Mouse (Mus musculus): ENCODE measurements at regions not wholly inside any gene's neighbourhood (a gene's known extent, or its start where the extent isn't known, plus 50 kb on each side); places are given as distances from the start of the nearest gene placed in this dataset.

DNA sequence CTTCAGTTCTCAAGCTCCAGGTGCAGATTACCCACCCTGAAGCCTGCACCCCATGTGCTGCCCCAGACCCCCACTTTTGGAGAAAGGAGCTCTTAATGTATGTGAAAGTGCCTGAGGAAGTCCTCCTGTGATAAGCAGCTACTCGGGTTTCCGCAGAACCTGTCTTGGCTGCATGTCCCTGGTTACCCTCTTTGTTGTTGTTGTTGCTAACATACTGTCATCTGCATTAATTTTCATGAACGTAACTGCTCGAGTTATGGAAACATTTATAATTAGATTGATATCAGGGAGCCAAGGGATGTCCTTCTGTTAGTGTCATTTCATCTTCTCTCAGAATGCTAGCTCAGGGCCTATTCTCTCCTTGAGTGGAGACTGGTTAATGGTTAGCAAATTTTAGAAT lies 808.3 kb upstream of the Car8 start:
- Histone ChIP-seq H3K36me3 (no peaks in the 10 kb centered on the region), H3K9me3 (replicated peaks) (no peaks in the 10 kb centered on the region), H3K4me1 (no peaks in the 10 kb centered on the region), H3K27ac (no peak overlapping the region), H3K9ac (no peak overlapping the region), H3K4me2 (no peak overlapping the region), H3K4me3 (replicated peaks) (no peak overlapping the region), H3K27me3 (no peaks in the 10 kb centered on the region)
- no peak for ATAC-seq (replicated peaks; ENCODE audit: low FRiP score)
- 63% methylated on average over 4 of the region's 4 CpGs for WGBS

DNA sequence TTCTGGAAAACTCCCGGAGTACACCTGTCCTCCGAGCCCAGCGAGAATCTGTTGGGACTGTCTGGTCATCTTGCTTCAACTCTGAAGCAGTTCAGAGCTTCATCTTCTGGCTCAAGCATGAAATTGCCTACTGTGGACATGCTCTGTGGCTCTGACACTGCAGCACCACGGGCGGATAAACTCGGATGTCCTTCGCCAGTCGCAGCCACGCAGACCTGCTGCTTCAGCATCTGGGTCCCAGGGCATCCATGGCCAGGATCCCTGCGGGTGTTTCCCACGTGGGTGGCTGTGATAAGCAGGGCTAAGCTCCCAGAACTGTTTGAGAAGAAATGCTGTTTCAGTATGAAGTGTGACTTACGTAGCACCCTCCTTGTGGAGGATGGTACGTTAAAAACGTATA lies 807.6 kb upstream of the Car8 start:
- no peak overlapping the region for H3K4me3 ChIP-seq (replicated peaks)
- H3K4me1 ChIP-seq: no peaks in the 10 kb centered on the region
- H3K9me3 ChIP-seq (replicated peaks): no peaks in the 10 kb centered on the region
- H3K36me3 ChIP-seq: no peaks in the 10 kb centered on the region
- 81% methylated on average over 14 of the region's 14 CpGs for WGBS
- no peak overlapping the region for H3K4me2 ChIP-seq
- no peak overlapping the region for H3K9ac ChIP-seq
- no peaks in the 10 kb centered on the region for H3K27me3 ChIP-seq
- H3K27ac ChIP-seq: no peak overlapping the region
- no peak for ATAC-seq (replicated peaks; ENCODE audit: low FRiP score)

DNA sequence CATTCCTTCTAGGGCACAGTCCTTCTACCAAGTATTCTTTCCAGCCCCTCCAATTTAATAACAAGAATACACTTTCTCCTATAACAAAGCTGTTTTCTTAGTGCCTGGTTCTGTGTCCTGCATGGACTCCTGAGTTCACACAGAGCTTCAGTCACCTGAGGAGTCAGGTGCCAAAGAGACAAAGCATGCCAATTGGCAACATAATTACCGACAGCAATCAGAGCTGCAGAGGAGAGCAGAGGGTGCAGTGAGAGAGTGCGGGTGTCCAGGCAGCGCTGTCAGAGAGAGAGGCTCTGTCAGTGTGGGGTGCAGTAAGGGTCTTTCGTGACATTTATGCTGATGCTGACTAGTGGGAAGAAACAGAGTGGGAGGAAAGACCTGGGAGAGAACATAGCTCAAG lies 807.2 kb upstream of the Car8 start:
- no peak for ATAC-seq (replicated peaks; ENCODE audit: low FRiP score)
- no peaks in the 10 kb centered on the region for H3K27me3 ChIP-seq
- H3K4me2 ChIP-seq: no peak overlapping the region
- H3K36me3 ChIP-seq: no peaks in the 10 kb centered on the region
- 69% methylated on average over 4 of the region's 4 CpGs for WGBS
- H3K27ac ChIP-seq: no peak overlapping the region
- no peak overlapping the region for H3K9ac ChIP-seq
- H3K9me3 ChIP-seq (replicated peaks): no peaks in the 10 kb centered on the region
- H3K4me1 ChIP-seq: no peaks in the 10 kb centered on the region
- H3K4me3 ChIP-seq (replicated peaks): no peak overlapping the region

DNA sequence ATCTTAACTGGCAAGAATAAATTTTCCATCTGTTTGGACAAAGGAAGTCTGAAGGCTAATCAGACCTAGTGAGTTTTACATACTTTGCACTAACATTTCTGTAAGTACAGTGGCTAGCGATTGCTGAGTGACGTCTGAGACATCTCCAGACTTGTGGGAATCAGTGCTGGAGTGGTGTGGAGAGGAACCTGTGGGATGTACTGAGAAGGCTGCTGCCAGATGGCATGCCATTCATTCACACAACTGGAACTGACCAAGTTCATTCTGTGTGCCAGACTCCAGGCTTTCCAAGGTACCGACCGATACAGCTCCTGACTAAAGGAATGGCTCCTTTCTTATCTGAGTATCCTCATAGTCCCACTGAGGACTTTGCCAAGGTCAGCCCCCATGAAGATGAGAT lies 797.2 kb upstream of the Car8 start:
- no peaks in the 10 kb centered on the region for H3K9me3 ChIP-seq (replicated peaks)
- no peak for ATAC-seq (replicated peaks; ENCODE audit: low FRiP score)
- no peak overlapping the region for H3K9ac ChIP-seq
- no peak overlapping the region for H3K4me3 ChIP-seq (replicated peaks)
- H3K36me3 ChIP-seq: no peaks in the 10 kb centered on the region
- no peak overlapping the region for H3K27ac ChIP-seq
- H3K4me1 ChIP-seq: peaks cover 11% of the 10 kb centered on the region; the same call in 1 of the 2 replicates
- no peaks in the 10 kb centered on the region for H3K27me3 ChIP-seq
- H3K4me2 ChIP-seq: no peak overlapping the region
- whole genome bisulfite sequencing: 78% methylated on average over 4 of the region's 4 CpGs

DNA sequence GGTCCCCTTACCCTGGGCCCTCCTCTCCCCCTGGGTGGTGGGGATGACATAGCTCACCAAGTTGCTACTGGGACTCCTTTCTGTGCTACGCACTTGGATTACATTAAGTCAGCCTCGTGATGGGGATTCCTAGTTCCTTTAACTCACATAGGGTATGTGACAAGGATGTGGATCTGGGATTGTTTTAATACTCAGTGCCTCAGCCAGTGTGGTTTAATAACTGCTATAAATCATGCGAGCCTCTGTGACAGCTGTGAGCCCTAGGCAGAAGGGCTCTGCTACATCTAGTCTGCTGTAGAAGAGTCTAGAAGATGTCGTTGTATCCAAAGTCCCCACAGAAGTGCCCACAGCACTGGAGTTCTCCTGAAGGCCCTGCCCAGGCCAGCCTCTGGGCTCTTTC lies 796.5 kb upstream of the Car8 start:
- Histone ChIP-seq H3K9ac (no peak overlapping the region), H3K4me1 (peaks cover 11% of the 10 kb centered on the region; the same call in 1 of the 2 replicates), H3K4me3 (replicated peaks) (no peak overlapping the region), H3K4me2 (no peak overlapping the region), H3K9me3 (replicated peaks) (no peaks in the 10 kb centered on the region), H3K36me3 (no peaks in the 10 kb centered on the region), H3K27me3 (no peaks in the 10 kb centered on the region), H3K27ac (no peak overlapping the region)
- ATAC-seq (replicated peaks; ENCODE audit: low FRiP score): peak; percentile 57; the same call in 1 of the 2 replicates
- WGBS: 46% methylated on average over 4 of the region's 4 CpGs

DNA sequence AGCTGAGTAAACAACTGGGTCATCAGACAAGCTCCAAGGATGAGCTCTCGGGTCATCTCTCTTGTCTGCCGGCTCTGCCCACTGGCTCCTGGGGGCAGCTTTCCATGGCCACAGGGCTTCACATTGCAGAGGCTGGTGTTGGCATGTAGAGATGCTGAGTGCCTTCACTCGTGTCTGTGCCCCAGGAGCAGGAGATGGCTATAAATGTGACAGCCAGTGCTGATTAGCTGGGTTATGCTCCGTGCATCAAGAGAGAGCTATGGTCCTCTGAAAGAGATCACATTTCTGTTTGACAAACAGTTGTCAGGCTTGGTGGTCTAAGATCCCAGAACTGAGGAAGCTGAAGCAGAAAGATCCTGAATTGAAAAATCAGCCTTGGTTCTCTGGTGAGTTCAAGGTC lies 795.4 kb upstream of the Car8 start:
- Histone ChIP-seq H3K27me3 (no peaks in the 10 kb centered on the region), H3K4me2 (no peak overlapping the region), H3K9ac (no peak overlapping the region), H3K9me3 (replicated peaks) (no peaks in the 10 kb centered on the region), H3K27ac (no peak overlapping the region), H3K4me3 (replicated peaks) (no peak overlapping the region), H3K36me3 (no peaks in the 10 kb centered on the region), H3K4me1 (peaks cover 11% of the 10 kb centered on the region; the same call in 1 of the 2 replicates)
- WGBS: 16% methylated on average over 4 of the region's 4 CpGs
- ATAC-seq (replicated peaks; ENCODE audit: low FRiP score): peak; percentile 66; the same call in 1 of the 2 replicates

DNA sequence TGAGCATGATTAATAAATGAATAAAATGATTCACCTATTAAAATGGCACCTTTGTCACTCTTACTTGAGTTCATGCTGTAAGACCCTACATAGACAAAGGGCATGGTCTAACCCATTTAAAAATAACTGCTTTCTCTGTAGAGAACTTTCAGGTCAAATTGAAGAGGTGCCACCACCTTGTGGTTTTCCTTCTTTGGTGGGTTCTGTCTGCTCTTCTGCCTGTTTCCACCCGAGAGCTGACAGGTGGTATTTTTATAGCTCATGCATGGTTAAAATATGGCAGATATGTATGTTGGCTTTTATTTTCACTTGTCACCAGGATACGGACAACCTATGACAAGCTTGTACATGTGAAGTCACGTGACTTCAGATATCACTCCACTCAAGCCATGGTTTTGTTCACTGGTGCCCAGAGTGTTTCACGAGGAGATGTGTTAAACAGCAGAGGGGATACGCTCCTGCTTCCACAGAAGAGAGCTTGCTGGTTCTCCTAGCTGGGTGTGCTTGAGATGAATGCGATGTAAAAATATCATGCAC lies 794.3 kb upstream of the Car8 start:
- 86% methylated on average over 6 of the region's 6 CpGs for WGBS
- H3K4me1 ChIP-seq: peaks cover 21% of the 10 kb centered on the region
- no peak overlapping the region for H3K4me3 ChIP-seq (replicated peaks)
- no peak overlapping the region for H3K4me2 ChIP-seq
- no peak overlapping the region for H3K27ac ChIP-seq
- no peaks in the 10 kb centered on the region for H3K36me3 ChIP-seq
- no peak overlapping the region for H3K9ac ChIP-seq
- no peak for ATAC-seq (replicated peaks; ENCODE audit: low FRiP score)
- no peaks in the 10 kb centered on the region for H3K9me3 ChIP-seq (replicated peaks)
- no peaks in the 10 kb centered on the region for H3K27me3 ChIP-seq

DNA sequence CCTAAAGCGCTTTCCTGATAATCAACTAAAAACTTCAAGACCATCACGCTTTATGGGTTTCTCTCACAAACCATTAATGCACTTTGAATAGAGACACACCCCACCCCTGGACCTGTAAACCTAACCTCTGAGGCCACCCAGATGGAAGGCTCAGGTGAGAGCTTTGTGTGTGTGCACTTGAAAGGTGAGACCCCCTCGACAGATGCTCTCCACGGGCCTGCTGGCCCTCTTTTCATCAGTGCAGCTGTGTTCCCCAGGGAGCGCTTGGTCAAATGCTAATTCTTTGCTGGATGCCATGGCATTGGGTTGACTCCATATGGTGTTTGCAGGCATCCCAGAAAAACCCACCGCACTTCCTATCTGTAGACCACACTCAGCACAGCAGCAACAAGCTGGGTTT lies 792.8 kb upstream of the Car8 start:
- Histone ChIP-seq H3K9me3 (replicated peaks) (no peaks in the 10 kb centered on the region), H3K9ac (no peak overlapping the region), H3K4me3 (replicated peaks) (no peak overlapping the region), H3K4me1 (peaks cover 33% of the 10 kb centered on the region), H3K36me3 (no peaks in the 10 kb centered on the region), H3K27me3 (no peaks in the 10 kb centered on the region), H3K4me2 (no peak overlapping the region), H3K27ac (no peak overlapping the region)
- ATAC-seq (replicated peaks; ENCODE audit: low FRiP score): no peak
- WGBS: 60% methylated on average over 6 of the region's 6 CpGs

DNA sequence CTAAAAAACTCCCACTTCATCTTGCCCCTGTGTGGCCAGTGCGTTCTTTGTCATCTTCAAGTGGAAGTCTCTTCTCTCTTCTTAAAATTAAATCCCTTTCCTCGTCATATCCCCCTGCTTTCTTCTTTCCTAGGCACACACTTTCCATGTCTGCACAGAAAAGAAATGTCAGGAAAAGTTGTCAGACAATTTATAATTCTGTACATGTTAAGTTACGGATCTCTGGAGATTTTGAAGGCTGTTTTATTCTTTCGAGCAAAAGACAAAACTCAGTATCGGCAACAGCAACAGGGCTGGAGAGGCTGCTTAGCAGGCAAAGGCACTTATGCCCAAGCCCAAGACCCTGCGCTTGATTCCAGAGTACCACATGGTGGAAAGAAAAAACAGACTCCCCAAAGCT lies 790.1 kb upstream of the Car8 start:
- 17% methylated on average over 6 of the region's 6 CpGs for WGBS
- no peak overlapping the region for H3K27ac ChIP-seq

DNA sequence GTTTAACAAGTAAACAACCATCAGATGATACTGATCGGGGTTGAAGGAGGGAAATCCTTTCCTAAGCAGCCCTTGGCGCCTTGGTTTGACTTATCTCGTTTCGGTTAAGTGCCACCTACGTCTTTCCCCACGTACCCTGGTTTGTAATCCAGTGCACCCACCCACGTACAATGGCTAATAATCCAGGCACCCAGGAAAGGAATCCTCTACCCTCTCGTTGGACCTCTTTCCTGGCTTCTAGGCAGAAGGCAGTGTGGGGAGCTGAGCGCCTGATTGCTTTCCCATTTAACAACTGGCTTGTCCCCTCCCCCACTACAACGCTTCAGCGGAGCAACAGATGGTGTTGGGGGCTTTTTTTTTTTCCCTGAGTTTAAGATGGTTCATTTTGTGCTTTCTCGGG lies 789.6 kb upstream of the Car8 start:
- peak overlapping the region; percentile 14; the same call in 1 of the 2 replicates for H3K9ac ChIP-seq
- H3K9me3 ChIP-seq (replicated peaks): no peaks in the 10 kb centered on the region
- 0 out of 2 replicates have a peak, but pooled peaks have one; percentile 29 for ATAC-seq (replicated peaks; ENCODE audit: low FRiP score)
- H3K27ac ChIP-seq: no peak overlapping the region
- H3K36me3 ChIP-seq: no peaks in the 10 kb centered on the region
- H3K4me3 ChIP-seq (replicated peaks): peak overlapping the region; percentile 46
- WGBS: 0% methylated on average over 12 of the region's 12 CpGs
- H3K4me1 ChIP-seq: peaks cover 29% of the 10 kb centered on the region
- H3K4me2 ChIP-seq: peak overlapping the region; percentile 87
- H3K27me3 ChIP-seq: no peaks in the 10 kb centered on the region

More for the DNA sequence above, 790.1 kb upstream of the Car8 start:
- Histone ChIP-seq H3K4me3 (replicated peaks) (peak overlapping the region; percentile 46), H3K9ac (no peak overlapping the region), H3K9me3 (replicated peaks) (no peaks in the 10 kb centered on the region), H3K27me3 (no peaks in the 10 kb centered on the region), H3K36me3 (no peaks in the 10 kb centered on the region), H3K4me1 (peaks cover 29% of the 10 kb centered on the region), H3K4me2 (peak overlapping the region; percentile 87)
- ATAC-seq (replicated peaks; ENCODE audit: low FRiP score): no peak

DNA sequence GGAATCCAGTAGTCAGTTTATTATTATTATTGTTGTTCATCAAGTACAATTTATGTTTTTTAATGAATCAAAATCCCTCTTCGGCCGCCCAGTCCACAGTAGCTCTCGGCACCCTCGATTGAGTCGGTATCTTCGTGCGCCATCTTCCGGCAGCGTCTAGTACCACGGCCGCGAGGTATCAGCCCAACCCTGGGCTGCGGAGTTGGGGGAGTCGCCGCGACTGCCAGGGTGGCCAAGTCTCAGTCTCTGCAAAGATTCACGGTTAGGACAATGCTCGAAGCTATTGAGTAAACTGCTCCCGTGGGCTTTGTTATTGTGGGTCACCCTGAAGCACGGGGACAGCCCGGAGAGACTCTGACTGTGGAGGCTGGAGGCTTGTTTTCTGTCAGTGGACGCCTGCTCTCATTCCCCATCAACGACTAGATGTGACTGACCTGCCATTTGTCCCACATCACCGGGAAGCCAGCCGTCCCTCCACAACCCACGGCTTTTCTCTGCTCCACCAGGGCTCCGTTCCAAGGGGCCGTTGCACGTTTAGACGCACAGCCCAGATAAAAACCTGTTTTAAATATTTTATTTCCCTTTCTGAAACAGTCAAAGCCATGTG lies 789.1 kb upstream of the Car8 start:
- Histone ChIP-seq H3K4me3 (replicated peaks) (peak overlapping the region; percentile 46), H3K27ac (no peak overlapping the region), H3K4me1 (peaks cover 29% of the 10 kb centered on the region), H3K27me3 (no peaks in the 10 kb centered on the region), H3K9ac (peak overlapping the region; percentile 14), H3K4me2 (peak overlapping the region; percentile 87), H3K36me3 (no peaks in the 10 kb centered on the region), H3K9me3 (replicated peaks) (no peaks in the 10 kb centered on the region)
- ATAC-seq (replicated peaks; ENCODE audit: low FRiP score): peak; percentile 82
- WGBS: 0% methylated on average over 30 of the region's 30 CpGs

DNA sequence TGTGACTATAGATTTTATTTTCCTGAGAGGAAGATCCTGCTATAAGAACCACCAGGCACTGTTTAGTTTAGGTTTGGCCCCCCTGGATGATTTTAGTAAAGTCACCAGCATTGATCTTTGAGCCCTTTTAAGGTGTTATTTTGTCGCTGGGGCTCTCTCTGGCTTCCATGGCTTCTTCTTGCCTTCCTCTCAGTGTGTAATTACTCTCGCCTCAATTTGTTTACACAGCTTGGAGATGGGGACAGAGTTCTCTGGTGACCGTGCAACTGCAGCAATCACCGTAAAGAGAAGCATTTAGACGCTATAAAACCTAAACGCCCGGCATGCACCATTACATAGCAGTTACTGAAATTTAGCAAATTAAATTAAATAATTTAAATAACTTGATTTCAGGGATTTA lies 788.5 kb upstream of the Car8 start:
- Histone ChIP-seq H3K36me3 (no peaks in the 10 kb centered on the region), H3K9me3 (replicated peaks) (no peaks in the 10 kb centered on the region), H3K27ac (no peak overlapping the region), H3K27me3 (no peaks in the 10 kb centered on the region), H3K4me2 (peak overlapping the region; percentile 87), H3K9ac (no peak overlapping the region), H3K4me1 (peaks cover 29% of the 10 kb centered on the region), H3K4me3 (replicated peaks) (peak overlapping the region; percentile 46)
- 4% methylated on average over 7 of the region's 7 CpGs for WGBS
- 0 out of 2 replicates have a peak, but pooled peaks have one; percentile 57 for ATAC-seq (replicated peaks; ENCODE audit: low FRiP score)

DNA sequence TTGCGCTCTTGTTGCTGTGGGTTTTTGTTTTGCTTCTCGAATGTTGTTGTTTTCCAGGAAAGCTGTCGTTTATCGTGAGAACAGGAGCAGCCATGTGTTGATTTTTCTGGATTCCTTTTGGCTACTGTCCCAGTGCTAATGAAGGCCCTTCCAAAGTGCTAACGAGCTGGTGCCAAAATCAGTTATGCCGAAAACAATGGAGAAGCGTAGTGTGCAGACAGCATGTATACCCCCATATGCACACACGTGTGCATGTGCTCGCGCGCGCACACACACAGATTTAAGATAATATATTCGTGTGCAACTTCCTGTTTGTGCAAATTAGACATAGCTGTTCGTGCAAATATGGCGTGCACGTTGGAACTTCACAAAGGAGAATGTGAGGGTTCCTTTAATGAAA lies 788.0 kb upstream of the Car8 start:
- no peaks in the 10 kb centered on the region for H3K27me3 ChIP-seq
- no peak overlapping the region for H3K27ac ChIP-seq
- no peaks in the 10 kb centered on the region for H3K9me3 ChIP-seq (replicated peaks)
- no peak overlapping the region for H3K4me2 ChIP-seq
- H3K9ac ChIP-seq: no peak overlapping the region
- ATAC-seq (replicated peaks; ENCODE audit: low FRiP score): no peak
- no peaks in the 10 kb centered on the region for H3K36me3 ChIP-seq
- 66% methylated on average over 16 of the region's 16 CpGs for WGBS
- peaks cover 29% of the 10 kb centered on the region for H3K4me1 ChIP-seq
- no peak overlapping the region for H3K4me3 ChIP-seq (replicated peaks)

Data from kidney, embryonic 15.5 days (tissue).